Mouse (Mus musculus): Measurements from ENCODE around the gene Anln. TPM values are rescaled to one million over a fixed set of nuclear protein-coding genes. Genes with fewer than 3 reads are reported as not detected.

Anln gene
- polyA plus RNA-seq (2012; ENCODE audit: low replicate concordance): 5.3 and 11.7 TPM in 2 replicates

GRCm38 (mm10) chr9:22389021-22389476 lies at the start of gene Anln:
TSS of gene Anln (minus strand) at chr9:22389188.

GRCm38 (mm10) chr9:22411002-22411857 lies 22.2 kb upstream of the Anln start, which contains the start of gene 9530077C05Rik:
TSS of gene 9530077C05Rik (plus strand) at chr9:22411513.

GRCm38 (mm10) chr9:22307156-22307919 lies 81.7 kb downstream of the Anln start, which contains the start of gene Zfp810:
TSS of gene Zfp810 (minus strand) at chr9:22307648.

Other genes starting within 250 kb of the Anln start
- 38.8 and 41.8 TPM in 2 replicates for gene Pigyl, start 232.3 kb downstream of the Anln start, polyA plus RNA-seq (2012; ENCODE audit: low replicate concordance)
- gene Zfp872, start 201.1 kb downstream of the Anln start, polyA plus RNA-seq (2012; ENCODE audit: low replicate concordance): not detected in 2 replicates
- 4.1 and 5.4 TPM in 2 replicates for gene Zfp809, start 163.5 kb downstream of the Anln start, polyA plus RNA-seq (2012; ENCODE audit: low replicate concordance)
- gene Zfp599, start 129.3 kb downstream of the Anln start, polyA plus RNA-seq (2012; ENCODE audit: low replicate concordance): 0.12 and 0.36 TPM in 2 replicates
- gene Zfp810, start 81.5 kb downstream of the Anln start, polyA plus RNA-seq (2012; ENCODE audit: low replicate concordance): 2.2 and 2.7 TPM in 2 replicates
- gene 9530077C05Rik, start 22.3 kb upstream of the Anln start, polyA plus RNA-seq (2012; ENCODE audit: low replicate concordance): 0.08 and 2.5 TPM in 2 replicates
- gene Gm17545, start 65.1 kb upstream of the Anln start, polyA plus RNA-seq (2012; ENCODE audit: low replicate concordance): not detected in 2 replicates
- gene Rp9, start 80.6 kb upstream of the Anln start, polyA plus RNA-seq (2012; ENCODE audit: low replicate concordance): 46.2 and 58.8 TPM in 2 replicates
- gene Bbs9, start 86.5 kb upstream of the Anln start, polyA plus RNA-seq (2012; ENCODE audit: low replicate concordance): 0.99 and 1.3 TPM in 2 replicates